Mouse (Mus musculus) lung, postnatal 0 days (tissue): Measurements from ENCODE around the gene Ctla4.

ENCODE experiments used
- CTCF ChIP-seq: IDR thresholded peaks from 2 replicates; pipeline ENCODE4 v1.5.1; 2016; ENCODE audit warnings: antibody characterized with exemption, mild to moderate bottlenecking
- EP300 ChIP-seq: IDR thresholded peaks from 2 replicates; pipeline ENCODE4 v1.6.1; 2016; ENCODE audit warnings: antibody characterized with exemption, mild to moderate bottlenecking, control low read depth

DNA sequence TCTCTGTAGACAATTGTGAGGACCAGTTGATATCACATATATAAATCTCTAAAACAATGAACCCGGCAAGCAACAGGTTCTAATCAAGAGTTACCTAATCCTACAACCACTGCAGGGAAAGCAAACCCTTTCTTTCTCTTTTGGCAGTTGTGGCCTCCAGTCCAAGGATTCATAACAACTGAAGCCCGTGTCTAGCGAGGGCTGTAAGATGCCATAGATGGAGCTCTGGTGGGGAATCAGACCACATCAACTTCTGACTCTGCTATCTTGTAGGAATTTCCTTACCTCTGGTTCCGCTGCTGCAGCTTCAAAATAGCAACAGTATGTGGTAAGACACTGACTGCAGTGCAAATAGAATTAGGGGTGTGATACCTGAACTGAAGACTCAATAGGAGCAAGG is 72.4 kb downstream of the Ctla4 start:
- no peak for TF ChIP-seq CTCF
- TF ChIP-seq EP300, result no peak
